Mouse (Mus musculus) stomach, adult 2 months (tissue): ENCODE measurements around the gene Zkscan3. TPM values are rescaled to one million over a fixed set of nuclear protein-coding genes. Genes with fewer than 3 reads are reported as not detected.

Source experiments
- polyA plus RNA-seq: library from polyadenylated mRNA; depleted of rRNA; stranded (reverse); fragments of >200 nt; gene quantifications from 2 replicates; pipeline ENCODE4 v1.2.3, GENCODE M21; 2012; rRNA removed

Zkscan3 gene
- 4.7 and 5.7 TPM in 2 replicates for polyA plus RNA-seq

DNA sequence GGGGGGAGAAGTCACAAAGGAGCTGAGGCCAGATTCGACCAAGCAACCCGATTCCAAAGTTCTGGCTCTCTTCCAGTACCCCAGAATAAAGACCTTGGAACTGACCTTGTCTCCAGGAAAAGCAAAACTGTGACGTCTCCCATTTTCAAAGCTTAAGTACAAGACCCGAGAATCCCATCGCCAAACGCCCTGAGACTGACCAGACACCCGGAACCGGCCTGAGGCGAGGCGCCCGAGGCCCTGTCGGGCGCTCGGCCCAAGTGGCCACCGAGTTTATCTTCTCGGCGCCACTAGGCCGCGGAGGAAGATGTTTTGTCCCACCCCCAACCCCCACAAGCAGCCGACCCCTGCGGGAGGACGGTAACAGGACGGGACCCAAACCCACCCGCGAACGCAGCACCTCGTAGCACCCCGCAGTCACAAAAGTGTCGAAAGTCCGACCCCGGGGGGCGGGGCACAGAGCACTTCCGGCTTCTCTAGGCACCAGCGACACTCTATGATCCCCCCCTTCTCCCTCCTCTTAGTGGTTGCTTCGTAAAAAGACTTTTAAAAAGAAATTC is at the start of gene Zkscan3:
TSS of gene Zkscan3 (minus strand) at position 469 of the 560 bp plus-strand sequence.

DNA sequence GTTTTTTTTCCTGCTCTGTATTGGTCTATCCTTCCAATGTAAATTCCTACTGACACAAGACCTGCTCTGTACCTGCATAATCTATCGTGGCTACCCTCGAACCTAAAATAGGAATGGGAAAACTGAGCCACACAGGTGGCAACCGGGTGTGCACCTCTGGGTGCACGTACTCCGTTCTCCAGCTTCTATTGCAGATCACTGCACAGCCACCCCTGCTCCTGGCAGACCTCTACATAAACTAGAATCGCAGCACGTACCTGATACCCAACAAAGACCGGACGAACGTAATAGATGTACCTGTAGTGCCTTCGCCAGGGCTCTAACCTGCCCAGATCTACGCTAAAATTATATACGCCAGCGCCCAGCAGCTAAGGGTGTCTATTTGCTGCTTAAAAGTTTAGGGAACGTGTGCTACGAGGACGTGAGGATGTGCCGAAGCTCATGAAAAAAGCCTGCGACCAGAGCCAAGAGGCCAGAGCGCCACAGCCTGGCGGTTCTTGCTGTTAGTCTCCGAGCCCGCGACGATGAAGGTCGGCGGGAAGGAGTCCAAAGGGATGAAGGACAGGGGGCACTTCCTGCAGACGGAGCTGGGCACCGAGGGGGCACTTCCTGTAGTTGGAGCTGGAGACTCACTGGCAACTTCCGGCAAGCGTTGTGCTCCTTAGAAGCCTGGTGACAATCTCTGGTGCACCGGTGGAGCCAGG is 38.1 kb upstream of the Zkscan3 start, which contains the start of gene Pgbd1:
TSS of gene Pgbd1 (minus strand) at position 556 of the 704 bp plus-strand sequence.

DNA sequence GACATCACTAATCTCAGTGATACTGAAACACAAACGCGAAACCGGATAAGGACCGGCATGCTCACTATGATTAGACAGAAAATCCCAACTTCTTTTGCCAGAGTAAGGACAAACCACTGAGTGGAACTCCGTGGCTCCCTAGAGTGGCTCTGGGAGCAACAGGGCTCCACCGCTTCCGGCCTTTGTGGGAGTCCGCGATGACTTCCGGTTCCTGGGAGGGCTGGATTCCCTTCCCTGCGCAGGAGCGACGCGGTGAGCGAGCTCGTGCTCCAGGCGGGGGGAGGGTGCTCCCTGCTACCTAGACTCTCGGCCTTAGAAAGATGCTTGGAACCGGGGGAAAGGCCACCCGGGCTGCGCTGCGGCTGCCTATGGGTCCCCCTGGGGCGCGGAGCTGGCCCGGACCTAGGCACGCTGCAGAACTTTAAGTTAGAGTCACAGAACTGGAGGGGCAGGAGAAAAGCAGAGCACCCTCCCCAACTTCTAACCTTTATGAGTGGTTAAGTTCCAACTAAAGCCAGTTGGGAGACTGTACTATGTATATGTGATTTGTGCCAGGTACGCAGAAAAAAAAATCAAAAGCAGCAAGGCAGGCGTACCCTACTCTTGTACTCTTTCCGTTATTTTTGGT is 39.8 kb downstream of the Zkscan3 start, which contains the start of gene Zscan12:
TSS of gene Zscan12 (plus strand) at position 200 of the 628 bp plus-strand sequence.

DNA sequence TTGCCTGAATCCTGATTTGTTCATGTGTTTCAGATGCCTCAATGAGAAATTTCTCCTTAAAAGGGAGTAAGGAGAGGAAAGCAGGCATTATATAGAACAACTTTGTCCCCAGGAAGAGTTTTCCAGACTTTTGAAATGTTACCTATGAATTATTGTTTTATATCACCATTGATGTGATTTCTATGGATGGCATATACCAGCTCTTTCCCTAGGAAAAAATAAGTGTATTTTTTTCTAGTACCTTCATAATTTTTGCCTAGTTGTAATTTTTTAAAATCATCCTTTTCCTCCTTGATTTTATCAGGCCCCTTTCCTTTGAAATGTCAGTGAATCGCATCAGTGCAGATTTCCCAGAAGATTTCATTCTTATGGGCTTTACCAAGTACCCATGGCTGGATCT is 55.9 kb downstream of the Zkscan3 start, which contains the start of gene Olfr1367:
TSS of gene Olfr1367 (plus strand) at position 301 of the 400 bp plus-strand sequence.

Other genes starting within 250 kb of the Zkscan3 start
- gene Trim27, start 223.3 kb downstream of the Zkscan3 start, polyA plus RNA-seq: 44.4 and 70.6 TPM in 2 replicates
- gene Gpx5, start 110.0 kb downstream of the Zkscan3 start, polyA plus RNA-seq: 3.3 TPM in 1 of 2 replicates, not detected in the other
- not detected in 2 replicates for gene Gpx6, start 90.6 kb downstream of the Zkscan3 start, polyA plus RNA-seq
- gene Olfr1367, start 55.8 kb downstream of the Zkscan3 start, polyA plus RNA-seq: not detected in 2 replicates
- gene Zscan12, start 39.9 kb downstream of the Zkscan3 start, polyA plus RNA-seq: 0.09 and 0.19 TPM in 2 replicates
- 0.15 TPM in 1 of 2 replicates, not detected in the other for gene Pgbd1, start 38.3 kb upstream of the Zkscan3 start, polyA plus RNA-seq
- 0.71 and 1.9 TPM in 2 replicates for gene Zscan26, start 51.0 kb upstream of the Zkscan3 start, polyA plus RNA-seq
- gene Nkapl, start 65.8 kb upstream of the Zkscan3 start, polyA plus RNA-seq: 0.08 and 0.15 TPM in 2 replicates
- gene Zkscan4, start 76.2 kb upstream of the Zkscan3 start, polyA plus RNA-seq: 0.05 and 0.26 TPM in 2 replicates
- not detected in 2 replicates for gene Gm10065, start 76.7 kb upstream of the Zkscan3 start, polyA plus RNA-seq
- not detected in 2 replicates for gene AK157302, start 92.5 kb upstream of the Zkscan3 start, polyA plus RNA-seq
- 17.8 and 21.1 TPM in 2 replicates for gene Gm11273, start 98.7 kb upstream of the Zkscan3 start, polyA plus RNA-seq
- gene Zkscan8, start 128.4 kb upstream of the Zkscan3 start, polyA plus RNA-seq: 0.41 and 0.57 TPM in 2 replicates
- not detected in 2 replicates for gene Olfr1366, start 140.1 kb upstream of the Zkscan3 start, polyA plus RNA-seq
- gene Olfr1535, start 157.1 kb upstream of the Zkscan3 start, polyA plus RNA-seq: not detected in 2 replicates
- gene Olfr1364, start 179.0 kb upstream of the Zkscan3 start, polyA plus RNA-seq: not detected in 2 replicates
- gene Olfr1362, start 211.3 kb upstream of the Zkscan3 start, polyA plus RNA-seq: not detected in 2 replicates
- gene Olfr11, start 239.8 kb upstream of the Zkscan3 start, polyA plus RNA-seq: not detected in 2 replicates